In the genomic region with DNA sequence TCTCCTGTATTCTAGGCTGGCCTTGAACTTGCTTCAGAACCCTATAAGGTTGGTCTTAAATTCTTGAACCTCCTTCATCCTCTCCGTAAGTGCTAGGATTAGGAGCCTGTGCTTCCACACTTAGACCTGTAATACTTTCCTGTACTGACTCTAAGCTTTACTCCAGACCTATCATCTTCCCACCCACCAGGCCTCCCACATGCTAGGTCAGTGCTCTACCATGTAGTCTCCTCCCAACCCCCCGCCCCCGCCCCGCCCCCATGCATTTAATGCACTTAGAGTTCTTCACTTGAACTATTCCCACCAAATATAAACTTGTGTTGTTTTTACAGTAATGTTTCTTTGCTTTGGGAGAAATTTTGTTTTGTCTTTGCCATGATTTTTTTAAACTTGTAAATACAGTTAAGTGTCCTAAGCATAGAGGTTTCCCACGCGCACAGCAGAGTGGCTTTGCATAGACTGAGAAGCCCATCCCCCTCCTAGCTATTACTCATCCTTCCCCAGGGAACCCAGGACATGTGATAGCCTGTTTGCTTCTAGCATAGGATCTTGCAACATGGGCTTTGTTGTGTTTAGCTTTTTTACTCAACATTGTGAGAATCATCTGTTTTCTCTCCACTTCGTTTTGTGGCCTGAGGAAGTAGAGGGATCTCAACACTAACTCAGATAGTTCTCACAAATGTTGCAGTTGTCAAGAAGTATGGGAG, we compare ENCODE assay signal across 8 mouse cellular contexts. TPM values are rescaled to one million over a fixed set of nuclear protein-coding genes. Genes with fewer than 3 reads are reported as not detected.
DNase-seq lines count a peak whose midpoint lies in the region; ATAC-seq and TF ChIP-seq lines count a peak whose summit lies in the region.

No protein-coding gene starts in this region.

- peaks cover 26% of the 10 kb centered on the region for H3K79me2 ChIP-seq in liver, adult 2 months (ENCODE audit: control insufficient read depth, insufficient read depth, low read length)

- no peaks in the 10 kb centered on the region for H3K27me3 ChIP-seq in liver, adult 2 months (ENCODE audit: control insufficient read depth, insufficient read depth, low read length)
- no peaks in the 10 kb centered on the region for H3K27me3 ChIP-seq in splenic B cell, adult 2 months (ENCODE audit: control insufficient read depth, insufficient read depth, low read length, poor library complexity, severe bottlenecking)
- H3K27me3 ChIP-seq in forebrain, postnatal 0 days (ENCODE audit: insufficient read depth, low read length), result no peaks in the 10 kb centered on the region

- no peak overlapping the region for H3K4me3 ChIP-seq in liver, adult 2 months (ENCODE audit: insufficient read depth, low read depth, low read length)
- no peak overlapping the region for H3K4me3 ChIP-seq in forebrain, postnatal 0 days (ENCODE audit: low read depth, low read length)

- peaks cover 40% of the 10 kb centered on the region for H3K4me1 ChIP-seq in liver, adult 2 months (ENCODE audit: control insufficient read depth, insufficient read depth, low read length)
- H3K4me1 ChIP-seq in forebrain, postnatal 0 days (ENCODE audit: insufficient read depth), result no peaks in the 10 kb centered on the region

- no peak overlapping the region for H3K9ac ChIP-seq in liver, adult 2 months (ENCODE audit: low read depth, low read length)
- H3K9ac ChIP-seq in forebrain, postnatal 0 days, result no peak overlapping the region

- H3K27ac ChIP-seq in liver, adult 2 months (replicated peaks; ENCODE audit: insufficient read depth, low read depth, low read length), result no peak overlapping the region; the same call in 1 of the 2 replicates
- H3K27ac ChIP-seq in forebrain, postnatal 0 days (ENCODE audit: low read depth, low read length), result no peak overlapping the region

- H3K4me2 ChIP-seq in forebrain, postnatal 0 days (ENCODE audit: low read depth), result no peak overlapping the region

- TF ChIP-seq CTCF in liver, adult 2 months (IDR thresholded peaks at IDR 0.05; ENCODE audit: low read depth, low read length), result no peak
- no peak for TF ChIP-seq CTCF in forebrain, postnatal 0 days (IDR thresholded peaks at IDR 0.05; ENCODE audit: low read depth)

- 42% methylated on average over 7 of the region's 7 CpGs for WGBS in liver, adult 2 months
- 88% methylated on average over 7 of the region's 7 CpGs for WGBS in forebrain, postnatal 0 days

- ATAC-seq in forebrain, postnatal 0 days, result no peak

- peak; percentile 70 for DNase-seq in liver, adult 2 months (ENCODE audit: extremely low read depth, low read depth, low spot score)
- DNase-seq in liver, result no peak
- DNase-seq in adrenal gland, adult 18-20 months (ENCODE audit: low spot score in 2 of 2), result peak; percentile 26 to 32
- DNase-seq in gonadal fat pad, adult 2 months (ENCODE audit: low read depth), result peak; percentile 62
- DNase-seq in kidney, postnatal 14 days, result peak; percentile 60
- DNase-seq in splenic B cell, adult 2 months (ENCODE audit: low read depth, low spot score), result peak; percentile 51
- DNase-seq in thymus, postnatal 36 days, result no peak
- DNase-seq in forebrain, postnatal 0 days, result no peak

- TF ChIP-seq POLR2A in liver, adult 2 months (IDR thresholded peaks at IDR 0.05; ENCODE audit: extremely low read depth, insufficient read depth, low read length), result no peak

- no peaks in the 10 kb centered on the region for H3K36me3 ChIP-seq in liver, adult 2 months (ENCODE audit: control insufficient read depth, insufficient read depth, low read length)
- H3K36me3 ChIP-seq in splenic B cell, adult 2 months (ENCODE audit: control insufficient read depth, insufficient read depth, low read length, poor library complexity, severe bottlenecking), result no peaks in the 10 kb centered on the region
- no peaks in the 10 kb centered on the region for H3K36me3 ChIP-seq in forebrain, postnatal 0 days (ENCODE audit: insufficient read depth)

- H3K9me3 ChIP-seq in forebrain, postnatal 0 days (ENCODE audit: low read length), result no peaks in the 10 kb centered on the region

RNA-seq across cellular contexts. Expression of gene Zzz3, which starts 6.8 kb away (rescaled TPM):
- total RNA-seq in liver, adult 2 months (2014; rRNA removed), result 17.6 and 21.1 TPM in 2 replicates
- 5.7 and 10.2 TPM in 2 replicates for polyA plus RNA-seq in liver, adult 2 months (2012; rRNA removed)
- 10 to 100 TPM; 32.1 to 35.8 TPM for total RNA-seq in adrenal gland, adult 18-20 months (2021)
- 23.4 and 29.8 TPM in 2 replicates for polyA plus RNA-seq in gonadal fat pad, adult 2 months (2012; rRNA removed)
- 32.7 and 43.4 TPM in 2 replicates for total RNA-seq in forebrain, postnatal 0 days (2014; rRNA removed)
- 16.1 and 22.6 TPM in 2 replicates for polyA plus RNA-seq in forebrain, postnatal 0 days (2015; fragmentation: Nextera tagmentation; extraction: Ambion mirVana)

RNA-seq across cellular contexts. Expression of gene Usp33, which starts 55.8 kb away (rescaled TPM):
- 41.5 and 46.9 TPM in 2 replicates for total RNA-seq in liver, adult 2 months (2014; rRNA removed)
- 9.5 and 9.9 TPM in 2 replicates for polyA plus RNA-seq in liver, adult 2 months (2012; rRNA removed)
- 10 to 100 TPM; 70.9 to 97.3 TPM for total RNA-seq in adrenal gland, adult 18-20 months (2021)
- 25.9 and 34.2 TPM in 2 replicates for polyA plus RNA-seq in gonadal fat pad, adult 2 months (2012; rRNA removed)
- 113 and 119 TPM in 2 replicates for total RNA-seq in forebrain, postnatal 0 days (2014; rRNA removed)
- polyA plus RNA-seq in forebrain, postnatal 0 days (2015; fragmentation: Nextera tagmentation; extraction: Ambion mirVana), result 64.7 and 67.6 TPM in 2 replicates

Comparison
In these comparisons a context has a peak if more than half of its experiments do, and no peak if none do; other contexts are left out.
1. DNase-seq: peak in liver, adult 2 months (single experiment), adrenal gland, adult 18-20 months (2 of 2), gonadal fat pad, adult 2 months (single experiment), kidney, postnatal 14 days (single experiment) and splenic B cell, adult 2 months (single experiment); none in liver (single experiment), thymus, postnatal 36 days (0 of 2) and forebrain, postnatal 0 days (single experiment).